Mouse (Mus musculus) lung, postnatal 0 days (tissue): ENCODE measurements at regions not wholly inside any gene's neighbourhood (a gene's known extent, or its start where the extent isn't known, plus 50 kb on each side); places are given as distances from the start of the nearest gene placed in this dataset.

Experiments
- CTCF ChIP-seq: IDR thresholded peaks from 2 replicates; pipeline ENCODE4 v1.5.1; 2016; ENCODE audit warnings: antibody characterized with exemption, mild to moderate bottlenecking
- EP300 ChIP-seq: IDR thresholded peaks from 2 replicates; pipeline ENCODE4 v1.6.1; 2016; ENCODE audit warnings: antibody characterized with exemption, mild to moderate bottlenecking, control low read depth

DNA sequence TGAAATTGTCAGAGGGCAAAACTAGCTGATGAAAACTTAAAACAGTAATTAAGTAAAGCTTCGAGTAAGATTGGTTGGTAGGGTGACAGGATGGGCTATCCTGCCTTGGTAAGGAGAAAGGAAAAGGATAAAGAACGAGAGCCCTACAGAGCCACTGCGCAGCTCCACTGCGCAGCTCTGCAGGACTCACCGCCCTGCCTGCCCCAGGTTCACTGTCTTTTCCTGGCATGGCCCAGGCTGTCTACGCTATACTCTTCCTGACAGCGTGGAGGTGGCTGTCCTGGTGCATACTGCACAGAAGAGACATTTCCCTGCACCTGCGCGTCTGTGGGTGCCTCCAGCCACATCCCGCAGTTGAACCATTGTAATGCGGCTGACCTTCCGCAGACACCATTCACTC is 136.6 kb upstream of the Eomes start:
- TF ChIP-seq CTCF (no peak), EP300 (no peak)
